8 mouse cellular contexts compared by ENCODE assay signal in genomic region chrX:11087913-11088312, GRCm38 (mm10).
DNase-seq lines count a peak whose midpoint lies in the region; ATAC-seq lines count a peak whose summit lies in the region.

No protein-coding gene starts in this region.

- no peaks in the 10 kb centered on the region for H3K4me1 ChIP-seq in liver, embryonic 12.5 days
- 0 out of 2 replicates have a peak, but pooled peaks cover 4% of the 10 kb centered on the region for H3K4me1 ChIP-seq in neural tube, embryonic 12.5 days

- H3K4me3 ChIP-seq in liver, embryonic 12.5 days, result no peak overlapping the region
- no peak overlapping the region for H3K4me3 ChIP-seq in neural tube, embryonic 12.5 days

- no peaks in the 10 kb centered on the region for H3K27me3 ChIP-seq in liver, embryonic 12.5 days (replicated peaks)
- H3K27me3 ChIP-seq in neural tube, embryonic 12.5 days (replicated peaks), result no peaks in the 10 kb centered on the region

- H3K27ac ChIP-seq in liver, embryonic 12.5 days, result no peak overlapping the region
- H3K27ac ChIP-seq in neural tube, embryonic 12.5 days, result no peak overlapping the region

- H3K9ac ChIP-seq in liver, embryonic 12.5 days, result no peak overlapping the region
- no peak overlapping the region for H3K9ac ChIP-seq in neural tube, embryonic 12.5 days

- no peaks in the 10 kb centered on the region for H3K36me3 ChIP-seq in liver, embryonic 12.5 days
- H3K36me3 ChIP-seq in neural tube, embryonic 12.5 days, result no peaks in the 10 kb centered on the region

- H3K4me2 ChIP-seq in liver, embryonic 12.5 days, result peak overlapping the region; percentile 31
- peak overlapping the region; percentile 31 for H3K4me2 ChIP-seq in neural tube, embryonic 12.5 days (replicated peaks)

- peak; percentile 7 for DNase-seq in gastrocnemius, adult 18-20 months (ENCODE audit: low spot score)
- no peak for DNase-seq in gastrocnemius, adult 8-10 months (ENCODE audit: low spot score in 2 of 2)
- peak; percentile 34 to 66 for DNase-seq in cerebellum, postnatal 25 days
- peak; percentile 16 for DNase-seq in kidney, adult 9 months
- DNase-seq in MN1 (ENCODE audit: low spot score), result no peak

- H3K9me3 ChIP-seq in liver, embryonic 12.5 days (replicated peaks), result no peaks in the 10 kb centered on the region
- no peaks in the 10 kb centered on the region for H3K9me3 ChIP-seq in neural tube, embryonic 12.5 days

- WGBS in liver, embryonic 12.5 days (ENCODE audit: insufficient replicate concordance), result 14% methylated on average over 14 of the region's 14 CpGs
- 24% methylated on average over 13 of the region's 14 CpGs for WGBS in neural tube, embryonic 12.5 days

- peak; percentile 53 for ATAC-seq in granulocyte monocyte progenitor cell, adult 5-6 weeks (replicated peaks; ENCODE audit: poor library complexity, severe bottlenecking)
- ATAC-seq in liver, embryonic 12.5 days, result no peak
- ATAC-seq in neural tube, embryonic 12.5 days (ENCODE audit: low FRiP score, low read depth), result no peak

Comparison
In these comparisons a context has a peak if more than half of its experiments do, and no peak if none do; other contexts are left out.
1. DNase-seq: peak in gastrocnemius, adult 18-20 months (single experiment), cerebellum, postnatal 25 days (2 of 2) and kidney, adult 9 months (single experiment); none in gastrocnemius, adult 8-10 months (0 of 2) and MN1 (single experiment).